Mouse (Mus musculus) olfactory bulb, adult 2 months (tissue): ENCODE data around the gene Pbp2. TPM values are rescaled to one million over a fixed set of nuclear protein-coding genes. Genes with fewer than 3 reads are reported as not detected.

Experiments
- H3K27ac ChIP-seq: fragments of 200-500 bp; 2 replicates; pipeline ENCODE4 v1.5.1; 2012; ENCODE audit warnings: low read depth, low read length; ENCODE audit not compliant: insufficient read depth
- H3K4me1 ChIP-seq: fragments of 200-500 bp; 2 replicates; pipeline ENCODE4 v1.6.1; 2012; ENCODE audit warnings: low read length; ENCODE audit not compliant: control insufficient read depth, insufficient read depth
- H3K4me3 ChIP-seq: fragments of 200-500 bp; 2 replicates; pipeline ENCODE4 v1.5.1; 2012; ENCODE audit warnings: mild to moderate bottlenecking, low read depth, low read length, moderate library complexity; ENCODE audit not compliant: insufficient read depth
- CTCF ChIP-seq: fragments of 200-500 bp; IDR thresholded peaks from 2 replicates; pipeline ENCODE4 v1.5.1; 2012; ENCODE audit warnings: low read depth, mild to moderate bottlenecking, low read length, moderate library complexity; ENCODE audit not compliant: insufficient read depth
- POLR2A ChIP-seq: fragments of 200-500 bp; IDR thresholded peaks from 2 replicates; pipeline ENCODE4 v1.6.1; 2012; ENCODE audit warnings: mild to moderate bottlenecking, low read depth, low read length, moderate library complexity; ENCODE audit not compliant: insufficient read depth
- whole genome bisulfite sequencing: fragments of 180-500 bp; shearing (Covaris S2); methylation state at CpG from one replicate; pipeline ENCODE4 v1.1.7; 2018; 5-methylcytosine and 5-hydroxymethylcytosine counted together
- polyA plus RNA-seq: library from polyadenylated mRNA; stranded (reverse); fragments of >200 nt; gene quantifications from 2 replicates; pipeline ENCODE4 v1.2.4, GENCODE M21; 2012; ENCODE audit warnings: low replicate concordance; ENCODE audit not compliant: missing spikeins, insufficient read depth, insufficient read length

Gene Pbp2
- polyA plus RNA-seq, 1 experiment = not detected

- Histone ChIP-seq H3K4me1 (peaks cover 6% of the 10 kb centered on the region), H3K27ac (no peak overlapping the region), H3K4me3 (no peak overlapping the region)
- no peak for TF ChIP-seq CTCF
- TF ChIP-seq POLR2A = no peak
- 87% methylated on average over 4 of the region's 4 CpGs for WGBS
Measured at GRCm38 (mm10) chr6:135331916-135332315, 21.7 kb upstream of the Pbp2 start.

- 93% methylated on average over 7 of the region's 7 CpGs for WGBS
- peaks cover 16% of the 10 kb centered on the region for H3K4me1 ChIP-seq
- TF ChIP-seq POLR2A = no peak
- TF ChIP-seq CTCF = no peak
- H3K4me3 ChIP-seq = no peak overlapping the region
- H3K27ac ChIP-seq = no peak overlapping the region
Measured at GRCm38 (mm10) chr6:135326847-135327246, 16.6 kb upstream of the Pbp2 start.

GRCm38 (mm10) chr6:135324686-135325300, 14.6 kb upstream of the Pbp2 start:
- Histone ChIP-seq H3K27ac (no peak overlapping the region), H3K4me3 (no peak overlapping the region), H3K4me1 (peaks cover 22% of the 10 kb centered on the region)
- no peak for TF ChIP-seq POLR2A
- no peak for TF ChIP-seq CTCF
- WGBS = 83% methylated on average over 9 of the region's 9 CpGs

GRCm38 (mm10) chr6:135324111-135324510, 13.9 kb upstream of the Pbp2 start:
- Histone ChIP-seq H3K4me1 (peaks cover 22% of the 10 kb centered on the region), H3K27ac (no peak overlapping the region), H3K4me3 (no peak overlapping the region)
- WGBS = 69% methylated on average over 3 of the region's 3 CpGs
- TF ChIP-seq CTCF (no peak), POLR2A (no peak)

- TF ChIP-seq CTCF (no peak), POLR2A (no peak)
- WGBS = 64% methylated on average over 16 of the region's 16 CpGs
- no peak overlapping the region for H3K4me3 ChIP-seq
- no peak overlapping the region for H3K27ac ChIP-seq
- peaks cover 22% of the 10 kb centered on the region for H3K4me1 ChIP-seq
Measured at GRCm38 (mm10) chr6:135323311-135323982, 13.2 kb upstream of the Pbp2 start.

GRCm38 (mm10) chr6:135322749-135323148, 12.5 kb upstream of the Pbp2 start:
- no peak overlapping the region for H3K27ac ChIP-seq
- H3K4me1 ChIP-seq = peaks cover 22% of the 10 kb centered on the region
- 92% methylated on average over 7 of the region's 7 CpGs for WGBS
- no peak overlapping the region for H3K4me3 ChIP-seq
- no peak for TF ChIP-seq POLR2A
- 0 out of 2 replicates have a peak, but pooled peaks have one; percentile 1 for TF ChIP-seq CTCF

GRCm38 (mm10) chr6:135319431-135319933, 9.3 kb upstream of the Pbp2 start:
- WGBS = 94% methylated on average over 5 of the region's 5 CpGs
- TF ChIP-seq POLR2A (no peak), CTCF (no peak)
- no peak overlapping the region for H3K4me3 ChIP-seq
- H3K27ac ChIP-seq = no peak overlapping the region
- peaks cover 24% of the 10 kb centered on the region for H3K4me1 ChIP-seq

GRCm38 (mm10) chr6:135316141-135316540, 5.9 kb upstream of the Pbp2 start:
- TF ChIP-seq CTCF (no peak), POLR2A (no peak)
- Histone ChIP-seq H3K4me3 (no peak overlapping the region), H3K4me1 (peaks cover 4% of the 10 kb centered on the region), H3K27ac (no peak overlapping the region)
- 54% methylated on average over 2 of the region's 2 CpGs for WGBS

GRCm38 (mm10) chr6:135313981-135314380, 3.8 kb upstream of the Pbp2 start:
- WGBS = 90% methylated on average over 9 of the region's 9 CpGs
- TF ChIP-seq POLR2A (no peak), CTCF (no peak)
- Histone ChIP-seq H3K27ac (no peak overlapping the region), H3K4me1 (peaks cover 2% of the 10 kb centered on the region; the same call in 1 of the 2 replicates), H3K4me3 (no peak overlapping the region)

- no peak overlapping the region for H3K4me3 ChIP-seq
- H3K4me1 ChIP-seq = peaks cover 2% of the 10 kb centered on the region; the same call in 1 of the 2 replicates
- 74% methylated on average over 5 of the region's 5 CpGs for WGBS
- no peak overlapping the region for H3K27ac ChIP-seq
- TF ChIP-seq CTCF = no peak
- no peak for TF ChIP-seq POLR2A
Measured at GRCm38 (mm10) chr6:135312038-135312437, 1.8 kb upstream of the Pbp2 start.
